In genomic region chr1:183979814-183980243, GRCm38 (mm10) we compare ENCODE assay signal across 8 mouse cellular contexts. TPM values are rescaled to one million over a fixed set of nuclear protein-coding genes. Genes with fewer than 3 reads are reported as not detected.
DNase-seq lines count a peak whose midpoint lies in the region; ATAC-seq and TF ChIP-seq lines count a peak whose summit lies in the region.
"Had no signal": no experiment of that assay in that cellular context is flagged by ENCODE, and none has a peak within 500 bp of the region (broad histone marks: within the 10 kb centered on the region; RNA-seq: fewer than 3 reads in every experiment).

No protein-coding gene starts in this region.

- H3K4me2 ChIP-seq in kidney, embryonic 16.5 days (replicated peaks; ENCODE audit: low read depth, low read length) = no peak overlapping the region
- H3K4me2 ChIP-seq in liver, postnatal 0 days (ENCODE audit: low read depth, low read length) = no peak overlapping the region
- no peak overlapping the region for H3K4me2 ChIP-seq in forebrain, embryonic 16.5 days (ENCODE audit: low read length)

- no peaks in the 10 kb centered on the region for H3K36me3 ChIP-seq in kidney, embryonic 16.5 days (ENCODE audit: insufficient read depth, low read length)
- no peaks in the 10 kb centered on the region for H3K36me3 ChIP-seq in liver, postnatal 0 days (replicated peaks; ENCODE audit: insufficient read depth, low read length)
- no peaks in the 10 kb centered on the region for H3K36me3 ChIP-seq in forebrain, embryonic 16.5 days (ENCODE audit: control insufficient read depth, insufficient read depth)

- DNase-seq in kidney, postnatal 36 days = peak; percentile 7 to 8
- peak; percentile 16 for DNase-seq in brain, adult 2 months (ENCODE audit: low read depth, low spot score)
- DNase-seq in liver, postnatal 0 days = peak; percentile 24
- DNase-seq in spleen, adult 18-20 months = peak; percentile 51 to 67
- DNase-seq in urinary bladder, postnatal 4 days (ENCODE audit: low spot score in 2 of 2) = no peak

- no peaks in the 10 kb centered on the region for H3K4me1 ChIP-seq in kidney, embryonic 16.5 days (ENCODE audit: insufficient read depth, low read length)
- H3K4me1 ChIP-seq in liver, postnatal 0 days (ENCODE audit: insufficient read depth) = peaks cover 5% of the 10 kb centered on the region; the same call in 1 of the 2 replicates
- peaks cover 3% of the 10 kb centered on the region; the same call in 1 of the 2 replicates for H3K4me1 ChIP-seq in forebrain, embryonic 16.5 days (replicated peaks; ENCODE audit: control insufficient read depth, insufficient read depth, low read length)

- TF ChIP-seq CTCF in liver, postnatal 0 days (IDR thresholded peaks at IDR 0.05; ENCODE audit: low read depth) = no peak

- H3K4me3 ChIP-seq in kidney, embryonic 16.5 days (ENCODE audit: low read length) = no peak overlapping the region
- H3K4me3 ChIP-seq in liver, postnatal 0 days (ENCODE audit: low read depth, low read length) = no peak overlapping the region
- no peak overlapping the region for H3K4me3 ChIP-seq in forebrain, embryonic 16.5 days (replicated peaks; ENCODE audit: low read length)
- H3K4me3 ChIP-seq: left cerebral cortex, adult 2 months had no signal

- no peaks in the 10 kb centered on the region for H3K27me3 ChIP-seq in kidney, embryonic 16.5 days (ENCODE audit: insufficient read depth, low read length)
- no peaks in the 10 kb centered on the region for H3K27me3 ChIP-seq in liver, postnatal 0 days (ENCODE audit: insufficient read depth, low read length)
- no peaks in the 10 kb centered on the region for H3K27me3 ChIP-seq in forebrain, embryonic 16.5 days (replicated peaks; ENCODE audit: control insufficient read depth, insufficient read depth, low read length)

- no peak for ATAC-seq in kidney, embryonic 16.5 days (ENCODE audit: low FRiP score, low TSS enrichment)
- ATAC-seq in liver, postnatal 0 days = peak; percentile 79
- no peak for ATAC-seq in forebrain, embryonic 16.5 days

- TF ChIP-seq EP300 in liver, postnatal 0 days (IDR thresholded peaks at IDR 0.05; ENCODE audit: low read depth) = no peak

- H3K9ac ChIP-seq in kidney, embryonic 16.5 days (replicated peaks; ENCODE audit: low read length) = no peak overlapping the region
- no peak overlapping the region for H3K9ac ChIP-seq in liver, postnatal 0 days (replicated peaks)
- H3K9ac ChIP-seq in forebrain, embryonic 16.5 days (replicated peaks; ENCODE audit: low read depth, low read length) = no peak overlapping the region

- no peak overlapping the region for H3K27ac ChIP-seq in kidney, embryonic 16.5 days (ENCODE audit: low read length)
- H3K27ac ChIP-seq in liver, postnatal 0 days (ENCODE audit: low read depth) = peak overlapping the region; percentile 39; the same call in 1 of the 2 replicates
- H3K27ac ChIP-seq in forebrain, embryonic 16.5 days (ENCODE audit: low read length) = no peak overlapping the region
- H3K27ac ChIP-seq: left cerebral cortex, adult 2 months had no signal

- WGBS in kidney, embryonic 16.5 days = 83% methylated on average over 9 of the region's 9 CpGs
- WGBS in liver, postnatal 0 days (ENCODE audit: insufficient replicate concordance) = 43% methylated on average over 9 of the region's 9 CpGs
- 86% methylated on average over 9 of the region's 9 CpGs for WGBS in forebrain, embryonic 16.5 days

- H3K9me3 ChIP-seq in kidney, embryonic 16.5 days (ENCODE audit: low read length) = no peaks in the 10 kb centered on the region
- peaks cover under 1% of the 10 kb centered on the region; the same call in 1 of the 2 replicates for H3K9me3 ChIP-seq in liver, postnatal 0 days (ENCODE audit: low read length)
- H3K9me3 ChIP-seq in forebrain, embryonic 16.5 days (ENCODE audit: control insufficient read depth, low read length) = no peaks in the 10 kb centered on the region

RNA-seq across cellular contexts. Expression of gene Dusp10, which starts 33.3 kb away (rescaled TPM):
- 7.1 and 7.4 TPM in 2 replicates for polyA plus RNA-seq in kidney, embryonic 16.5 days (2015; fragmentation: Nextera tagmentation; extraction: Ambion mirVana)
- 2.6 and 2.7 TPM in 2 replicates for polyA plus RNA-seq in liver, postnatal 0 days (2015; fragmentation: Nextera tagmentation; extraction: Ambion mirVana)
- 4.2 and 4.4 TPM in 2 replicates for polyA plus RNA-seq in forebrain, embryonic 16.5 days (2015; fragmentation: Nextera tagmentation; extraction: Ambion mirVana)

RNA-seq across cellular contexts. Expression of gene 1700056E22Rik, which starts 54.3 kb away (rescaled TPM):
- 1.6 and 1.7 TPM in 2 replicates for polyA plus RNA-seq in kidney, embryonic 16.5 days (2015; fragmentation: Nextera tagmentation; extraction: Ambion mirVana)
- polyA plus RNA-seq in liver, postnatal 0 days (2015; fragmentation: Nextera tagmentation; extraction: Ambion mirVana) = 2.0 and 2.4 TPM in 2 replicates
- 0.35 and 0.73 TPM in 2 replicates for polyA plus RNA-seq in forebrain, embryonic 16.5 days (2015; fragmentation: Nextera tagmentation; extraction: Ambion mirVana)

Comparison
In these comparisons a context has a peak if more than half of its experiments do, and no peak if none do; other contexts are left out.
1. DNase-seq: peak in kidney, postnatal 36 days (2 of 2), brain, adult 2 months (single experiment), liver, postnatal 0 days (single experiment) and spleen, adult 18-20 months (2 of 2); none in urinary bladder, postnatal 4 days (0 of 2).